In genomic region chr9:62858266-62859019, GRCm38 (mm10) we compare ENCODE assay signal across 8 mouse cellular contexts. TPM values are rescaled to one million over a fixed set of nuclear protein-coding genes. Genes with fewer than 3 reads are reported as not detected.
DNase-seq lines count a peak whose midpoint lies in the region; ATAC-seq and TF ChIP-seq lines count a peak whose summit lies in the region.

No protein-coding gene starts in this region.

- no peaks in the 10 kb centered on the region for H3K27me3 ChIP-seq in liver, postnatal 0 days (ENCODE audit: insufficient read depth, low read length)
- peaks cover 19% of the 10 kb centered on the region; the same call in 1 of the 2 replicates for H3K27me3 ChIP-seq in forebrain, embryonic 12.5 days

- no peak for ATAC-seq in liver, postnatal 0 days
- no peak for ATAC-seq in CD4-positive, CD25-positive, alpha-beta regulatory T cell, adult 4 months
- no peak for ATAC-seq in forebrain, embryonic 12.5 days (ENCODE audit: low FRiP score)

- TF ChIP-seq EP300 in liver, postnatal 0 days (IDR thresholded peaks at IDR 0.05; ENCODE audit: low read depth): no peak

- peaks cover 11% of the 10 kb centered on the region for H3K4me1 ChIP-seq in liver, postnatal 0 days (ENCODE audit: insufficient read depth)
- H3K4me1 ChIP-seq in forebrain, embryonic 12.5 days: peaks cover 17% of the 10 kb centered on the region

- DNase-seq in kidney, adult 18-20 months: peak; percentile 44
- DNase-seq in kidney, adult 8-10 months: no peak
- DNase-seq in embryo, embryonic 10 days (ENCODE audit: low spot score): peak; percentile 35
- peak; percentile 70 for DNase-seq in hindlimb bud, embryonic 11.5 days (ENCODE audit: extremely low spot score, low read depth, low spot score)
- DNase-seq in liver, postnatal 0 days: no peak
- no peak for DNase-seq in right cerebral cortex, postnatal 36 days (ENCODE audit: low spot score in 2 of 2)

- H3K27ac ChIP-seq in liver, postnatal 0 days (ENCODE audit: low read depth): peak overlapping the region; percentile 39; the same call in 1 of the 2 replicates
- no peak overlapping the region for H3K27ac ChIP-seq in forebrain, embryonic 12.5 days

- 0 out of 2 replicates have a peak overlapping the region, but pooled peaks have one; percentile 6 for H3K4me3 ChIP-seq in liver, postnatal 0 days (ENCODE audit: low read depth, low read length)
- no peak overlapping the region for H3K4me3 ChIP-seq in forebrain, embryonic 12.5 days (replicated peaks)

- 54% methylated on average over 8 of the region's 8 CpGs for WGBS in liver, postnatal 0 days (ENCODE audit: insufficient replicate concordance)
- WGBS in forebrain, embryonic 12.5 days: 53% methylated on average over 8 of the region's 8 CpGs

- H3K4me2 ChIP-seq in liver, postnatal 0 days (ENCODE audit: low read depth, low read length): peak overlapping the region; percentile 57
- H3K4me2 ChIP-seq in forebrain, embryonic 12.5 days: no peak overlapping the region

- no peaks in the 10 kb centered on the region for H3K9me3 ChIP-seq in liver, postnatal 0 days (ENCODE audit: low read length)
- H3K9me3 ChIP-seq in forebrain, embryonic 12.5 days: no peaks in the 10 kb centered on the region

- H3K36me3 ChIP-seq in liver, postnatal 0 days (replicated peaks; ENCODE audit: insufficient read depth, low read length): no peaks in the 10 kb centered on the region
- H3K36me3 ChIP-seq in forebrain, embryonic 12.5 days (replicated peaks): no peaks in the 10 kb centered on the region

- 0 out of 2 replicates have a peak overlapping the region, but pooled peaks have one; percentile 26 for H3K9ac ChIP-seq in liver, postnatal 0 days (replicated peaks)
- H3K9ac ChIP-seq in forebrain, embryonic 12.5 days: no peak overlapping the region

- TF ChIP-seq CTCF in liver, postnatal 0 days (IDR thresholded peaks at IDR 0.05; ENCODE audit: low read depth): no peak

RNA-seq across cellular contexts. Expression of gene Calml4, which starts 0.6 kb away (rescaled TPM):
- polyA plus RNA-seq in liver, postnatal 0 days (2015; fragmentation: Nextera tagmentation; extraction: Ambion mirVana): 16.4 and 17.5 TPM in 2 replicates
- polyA plus RNA-seq in CD4-positive, CD25-positive, alpha-beta regulatory T cell, adult 4 months (2017; shearing (Covaris generic)): 1 to 10 TPM in 1 of 2 experiments, under 1 TPM in 1; 0.63 to 1.0 TPM
- 1.8 and 3.1 TPM in 2 replicates for polyA plus RNA-seq in forebrain, embryonic 12.5 days (2016; fragmentation: Nextera tagmentation; extraction: Ambion mirVana)

RNA-seq across cellular contexts. Expression of gene Cln6, which starts 19.9 kb away (rescaled TPM):
- polyA plus RNA-seq in liver, postnatal 0 days (2015; fragmentation: Nextera tagmentation; extraction: Ambion mirVana): 9.9 and 10.6 TPM in 2 replicates
- polyA plus RNA-seq in CD4-positive, CD25-positive, alpha-beta regulatory T cell, adult 4 months (2017; shearing (Covaris generic)): 10 to 100 TPM in 1 of 2 experiments, 1 to 10 TPM in 1; 9.2 to 10.8 TPM
- polyA plus RNA-seq in forebrain, embryonic 12.5 days (2016; fragmentation: Nextera tagmentation; extraction: Ambion mirVana): 8.5 and 9.8 TPM in 2 replicates

RNA-seq across cellular contexts. Expression of gene Fem1b, which starts 46.7 kb away (rescaled TPM):
- polyA plus RNA-seq in liver, postnatal 0 days (2015; fragmentation: Nextera tagmentation; extraction: Ambion mirVana): 3.7 and 3.8 TPM in 2 replicates
- 1 to 10 TPM; 3.9 to 4.7 TPM for polyA plus RNA-seq in CD4-positive, CD25-positive, alpha-beta regulatory T cell, adult 4 months (2017; shearing (Covaris generic))
- polyA plus RNA-seq in forebrain, embryonic 12.5 days (2016; fragmentation: Nextera tagmentation; extraction: Ambion mirVana): 56.6 and 59.0 TPM in 2 replicates

Comparison
In these comparisons a context has a peak if more than half of its experiments do, and no peak if none do; other contexts are left out.
1. DNase-seq: peak in kidney, adult 18-20 months (single experiment), embryo, embryonic 10 days (single experiment) and hindlimb bud, embryonic 11.5 days (single experiment); none in kidney, adult 8-10 months (0 of 2), liver, postnatal 0 days (single experiment) and right cerebral cortex, postnatal 36 days (0 of 2).
2. RNA of gene Fem1b, which starts 46.7 kb away (polyA plus RNA-seq): 56.6 to 59.0 TPM in forebrain, embryonic 12.5 days; 3.9 to 4.7 TPM in CD4-positive, CD25-positive, alpha-beta regulatory T cell, adult 4 months and 3.7 to 3.8 TPM in liver, postnatal 0 days; every median in the first group is over 10 times any median in the second.